ENCODE assay signal across 20 mouse cellular contexts in the genomic region with DNA sequence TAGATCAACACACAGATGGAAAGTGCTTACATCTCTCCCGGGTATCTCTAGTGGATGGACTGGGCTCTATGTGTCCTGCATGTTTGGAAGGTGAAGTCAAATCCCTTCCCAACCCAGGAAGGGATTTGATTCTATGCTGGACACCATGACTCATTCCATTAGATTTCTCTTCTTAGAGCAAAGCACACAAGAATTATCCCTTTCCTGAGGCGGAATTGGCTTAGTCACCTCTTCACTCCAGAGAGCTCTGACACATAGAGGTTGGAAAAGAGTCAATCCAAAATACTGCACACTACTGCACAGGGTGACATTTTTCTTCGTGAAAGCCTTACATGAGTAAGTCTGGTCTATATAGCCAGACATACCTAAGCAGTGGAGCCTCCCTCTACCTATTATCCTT.
"Had no signal": no experiment of that assay in that cellular context is flagged by ENCODE, and none has a peak within 500 bp of the region (broad histone marks: within the 10 kb centered on the region; RNA-seq: fewer than 3 reads in every experiment).

No protein-coding gene starts in this region.

- H3K4me1 ChIP-seq: liver, embryonic 12.5 days; liver, embryonic 15.5 days; megakaryocyte, embryonic 14.5 days had no signal

- H3K9ac ChIP-seq: limb, embryonic 13.5 days; liver, embryonic 12.5 days; liver, embryonic 15.5 days; lung, embryonic 15.5 days; neural tube, embryonic 12.5 days had no signal

- H3K36me3 ChIP-seq: limb, embryonic 10.5 days; limb, embryonic 13.5 days; liver, embryonic 12.5 days; liver, embryonic 15.5 days; lung, embryonic 15.5 days; neural tube, embryonic 12.5 days had no signal

- DNase-seq: kidney, postnatal 25 days; layer of hippocampus, adult 9-11 months; liver; lung, adult 18-20 months; lung, postnatal 10 days; lung, postnatal 36 days; midbrain, embryonic 14.5 days; retina, postnatal 1 day; thymus, adult 18-20 months; thymus, postnatal 36 days had no signal

- H3K27ac ChIP-seq: kidney, postnatal 0 days; layer of hippocampus, adult 2 months; limb, embryonic 10.5 days; limb, embryonic 13.5 days; liver, embryonic 12.5 days; liver, embryonic 15.5 days; lung, embryonic 15.5 days; neural tube, embryonic 12.5 days had no signal

- H3K4me3 ChIP-seq: layer of hippocampus, adult 2 months; limb, embryonic 10.5 days; limb, embryonic 13.5 days; liver, embryonic 12.5 days; liver, embryonic 15.5 days; lung, embryonic 15.5 days; megakaryocyte, embryonic 14.5 days; neural tube, embryonic 12.5 days had no signal

- H3K9me3 ChIP-seq: limb, embryonic 10.5 days; limb, embryonic 13.5 days; liver, embryonic 12.5 days; liver, embryonic 15.5 days; lung, embryonic 15.5 days; neural tube, embryonic 12.5 days had no signal

- H3K27me3 ChIP-seq: limb, embryonic 13.5 days; liver, embryonic 12.5 days; liver, embryonic 15.5 days; lung, embryonic 15.5 days; megakaryocyte, embryonic 14.5 days; neural tube, embryonic 12.5 days had no signal

- ATAC-seq: liver, embryonic 12.5 days had no signal

- H3K4me2 ChIP-seq: limb, embryonic 13.5 days; liver, embryonic 12.5 days; liver, embryonic 15.5 days; lung, embryonic 15.5 days; midbrain, embryonic 11.5 days; neural tube, embryonic 12.5 days had no signal
